Mouse (Mus musculus) intestine, postnatal 0 days (tissue): Measurements from ENCODE around the gene Ccnb1. TPM values are rescaled to one million over a fixed set of nuclear protein-coding genes. Genes with fewer than 3 reads are reported as not detected.

ENCODE experiments used
- ATAC-seq: fragments of 200-750 bp; cut with Nextera tagmentation; 2 replicates; pipeline ENCODE4 v1.8.0; 2017; ENCODE audit warnings: mild to moderate bottlenecking, moderate TSS enrichment, moderate library complexity
- H3K27ac ChIP-seq: fragments of 300-500 bp; sonication (generic); 2 replicates; pipeline ENCODE4 v1.5.1; 2014; ENCODE audit warnings: mild to moderate bottlenecking, low read depth, low read length, moderate library complexity
- H3K27me3 ChIP-seq: fragments of 300-500 bp; sonication (generic); replicated peaks from 2 replicates; pipeline ENCODE4 v1.6.1; 2014; ENCODE audit warnings: low read length, mixed read lengths; ENCODE audit not compliant: control insufficient read depth, insufficient read depth
- H3K36me3 ChIP-seq: fragments of 300-500 bp; sonication (generic); 2 replicates; pipeline ENCODE4 v1.6.1; 2014; ENCODE audit warnings: mild to moderate bottlenecking, moderate library complexity; ENCODE audit not compliant: control insufficient read depth, insufficient read depth
- H3K4me1 ChIP-seq: fragments of 300-500 bp; sonication (generic); replicated peaks from 2 replicates; pipeline ENCODE4 v1.6.1; 2014; ENCODE audit warnings: antibody characterized with exemption, low read length, mixed read lengths; ENCODE audit not compliant: control insufficient read depth, insufficient read depth
- H3K4me2 ChIP-seq: fragments of 300-500 bp; sonication (generic); replicated peaks from 2 replicates; pipeline ENCODE4 v1.6.1; 2014; ENCODE audit warnings: low read depth, mild to moderate bottlenecking, moderate library complexity
- H3K4me3 ChIP-seq: fragments of 300-500 bp; sonication (generic); 2 replicates; pipeline ENCODE4 v1.5.1; 2014; ENCODE audit warnings: low read depth, low read length
- H3K9ac ChIP-seq: fragments of 300-500 bp; sonication (generic); 2 replicates; pipeline ENCODE4 v1.6.1; 2014; ENCODE audit warnings: mild to moderate bottlenecking, low read depth, low read length
- H3K9me3 ChIP-seq: fragments of 300-500 bp; sonication (generic); 2 replicates; pipeline ENCODE4 v1.6.1; 2016; ENCODE audit warnings: mixed run types; ENCODE audit not compliant: control insufficient read depth
- CTCF ChIP-seq: sonication (generic); IDR thresholded peaks from 2 replicates; pipeline ENCODE4 v1.5.1; 2016; ENCODE audit warnings: low read depth, mild to moderate bottlenecking, control low read depth, antibody characterized with exemption, moderate library complexity
- WGBS: fragments of 180-500 bp; shearing (Covaris S2); extraction: QIAGEN DNeasy Blood & Tissue Kit; methylation state at CpG from one replicate; pipeline ENCODE4 v1.1.7; 2014; 5-methylcytosine and 5-hydroxymethylcytosine counted together
- polyA plus RNA-seq: library from polyadenylated mRNA; unstranded; fragments of >200 nt; fragmentation: Nextera tagmentation; extraction: Ambion mirVana; gene quantifications from 2 replicates; pipeline ENCODE4 v1.2.1, GENCODE M21; 2015

Gene Ccnb1
- polyA plus RNA-seq, 1 experiment from 2014 or later = 41.3 TPM

DNA sequence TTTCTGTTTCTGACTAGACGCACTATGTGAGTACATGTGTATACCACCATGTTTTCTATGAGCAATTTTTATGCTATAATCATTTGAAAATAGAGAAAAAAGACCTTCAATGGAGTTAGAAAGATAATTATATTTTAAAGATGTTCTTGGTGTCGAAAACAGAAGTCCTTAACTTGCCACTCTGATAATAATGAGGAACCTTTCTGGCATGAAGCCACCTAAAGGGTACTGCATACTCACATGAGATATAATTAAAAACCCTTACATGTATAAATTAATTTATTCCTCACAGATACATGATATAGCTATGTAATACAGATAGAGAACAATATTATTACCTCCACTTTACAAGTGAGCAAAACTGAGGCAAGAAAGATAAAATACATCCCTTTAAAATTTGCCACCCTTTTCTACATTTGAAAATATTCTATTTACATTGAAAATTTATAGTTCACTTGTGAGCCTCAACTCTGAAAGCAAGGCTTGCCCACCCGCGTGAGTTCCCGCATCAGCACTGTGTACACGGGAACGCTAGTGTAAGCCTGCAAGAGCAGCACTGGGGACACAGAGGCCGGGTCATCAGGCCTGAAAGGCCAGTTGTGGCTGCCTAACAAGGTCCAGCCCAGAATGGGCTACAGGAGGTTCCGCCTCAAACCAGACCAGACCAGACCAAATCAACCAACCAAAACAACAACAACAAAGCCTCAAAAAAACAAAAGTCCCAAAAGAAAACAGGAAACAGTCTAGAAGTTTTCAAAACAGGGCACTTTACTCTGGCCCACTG lies 39.4 kb upstream of the Ccnb1 start:
- TF ChIP-seq CTCF = no peak
- no peak overlapping the region for H3K27ac ChIP-seq
- H3K4me3 ChIP-seq = no peak overlapping the region
- no peak for ATAC-seq
- no peak overlapping the region for H3K9ac ChIP-seq
- WGBS = 89% methylated on average over 9 of the region's 9 CpGs
- 0 out of 2 replicates have a peak, but pooled peaks cover 4% of the 10 kb centered on the region for H3K4me1 ChIP-seq
- no peak overlapping the region for H3K4me2 ChIP-seq
- H3K27me3 ChIP-seq = no peaks in the 10 kb centered on the region
- peaks cover 60% of the 10 kb centered on the region for H3K36me3 ChIP-seq
- no peaks in the 10 kb centered on the region for H3K9me3 ChIP-seq

DNA sequence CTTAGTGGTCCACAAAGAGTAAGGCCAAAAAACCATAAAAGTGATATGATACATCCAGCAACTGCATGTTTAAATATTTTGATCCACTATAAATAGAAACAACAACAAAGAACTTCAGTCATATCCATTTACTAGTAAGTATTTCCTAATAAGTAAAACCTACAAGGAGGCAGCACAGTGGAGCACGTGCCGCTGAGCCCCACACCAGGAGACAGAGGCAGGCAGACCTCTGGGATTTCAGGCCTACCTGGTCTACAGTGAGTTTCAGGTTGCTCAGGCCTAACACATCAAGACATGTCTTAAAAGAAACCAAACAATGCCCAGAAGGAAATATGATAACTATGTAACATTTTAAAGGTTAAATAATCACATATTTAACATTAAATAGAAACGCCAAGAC lies 38.5 kb upstream of the Ccnb1 start:
- H3K27ac ChIP-seq = no peak overlapping the region
- H3K4me2 ChIP-seq = no peak overlapping the region
- no peaks in the 10 kb centered on the region for H3K9me3 ChIP-seq
- WGBS = 85% methylated on average over 3 of the region's 3 CpGs
- no peak for ATAC-seq
- peaks cover 68% of the 10 kb centered on the region for H3K36me3 ChIP-seq
- no peak overlapping the region for H3K9ac ChIP-seq
- no peak for TF ChIP-seq CTCF
- H3K4me1 ChIP-seq = 0 out of 2 replicates have a peak, but pooled peaks cover 4% of the 10 kb centered on the region
- H3K4me3 ChIP-seq = no peak overlapping the region
- no peaks in the 10 kb centered on the region for H3K27me3 ChIP-seq

DNA sequence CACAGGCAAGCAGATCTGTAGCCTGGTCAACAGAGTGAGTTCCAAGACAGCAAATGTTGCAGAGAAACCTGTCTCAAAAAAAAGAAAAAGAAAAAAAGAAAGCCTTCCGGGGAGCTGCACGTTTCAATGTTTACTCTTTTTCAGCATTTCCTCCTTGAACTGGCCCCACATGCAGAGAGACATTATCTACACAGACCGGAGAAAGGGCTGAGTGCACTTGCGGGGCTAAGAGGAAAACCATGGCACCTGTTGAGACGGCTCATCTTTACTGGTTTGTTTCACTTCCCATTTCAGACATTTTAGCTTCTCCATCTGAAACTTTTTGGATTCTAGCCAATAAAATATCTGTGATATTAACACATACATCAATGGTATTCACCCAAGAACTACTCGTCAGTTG lies 37.9 kb upstream of the Ccnb1 start:
- Histone ChIP-seq H3K9me3 (no peaks in the 10 kb centered on the region), H3K9ac (no peak overlapping the region), H3K36me3 (peaks cover 74% of the 10 kb centered on the region), H3K27ac (no peak overlapping the region), H3K4me2 (no peak overlapping the region), H3K27me3 (no peaks in the 10 kb centered on the region), H3K4me3 (no peak overlapping the region), H3K4me1 (0 out of 2 replicates have a peak, but pooled peaks cover 4% of the 10 kb centered on the region)
- TF ChIP-seq CTCF = no peak
- 33% methylated on average over 6 of the region's 6 CpGs for WGBS
- no peak for ATAC-seq

DNA sequence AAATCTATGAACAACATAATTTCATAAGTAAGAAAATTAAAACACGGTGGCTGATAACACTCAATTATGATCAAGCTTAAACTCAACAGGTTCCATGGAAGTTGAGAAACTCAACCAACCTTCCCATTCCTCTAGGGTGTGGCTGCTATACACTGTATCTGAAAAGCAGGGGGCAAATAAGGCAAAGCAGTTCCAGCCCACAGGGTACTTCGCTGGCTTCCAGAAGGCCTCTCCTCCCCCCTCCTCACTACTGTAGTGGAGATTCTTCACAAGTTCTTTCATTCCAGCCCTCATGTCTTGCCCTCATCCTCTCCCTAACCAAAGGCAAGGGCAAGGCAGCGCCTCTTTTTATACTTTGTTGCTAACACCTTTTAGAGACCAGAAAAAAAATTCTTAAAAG lies 37.5 kb upstream of the Ccnb1 start:
- Histone ChIP-seq H3K36me3 (peaks cover 77% of the 10 kb centered on the region), H3K9me3 (no peaks in the 10 kb centered on the region)
- no peak for TF ChIP-seq CTCF

DNA sequence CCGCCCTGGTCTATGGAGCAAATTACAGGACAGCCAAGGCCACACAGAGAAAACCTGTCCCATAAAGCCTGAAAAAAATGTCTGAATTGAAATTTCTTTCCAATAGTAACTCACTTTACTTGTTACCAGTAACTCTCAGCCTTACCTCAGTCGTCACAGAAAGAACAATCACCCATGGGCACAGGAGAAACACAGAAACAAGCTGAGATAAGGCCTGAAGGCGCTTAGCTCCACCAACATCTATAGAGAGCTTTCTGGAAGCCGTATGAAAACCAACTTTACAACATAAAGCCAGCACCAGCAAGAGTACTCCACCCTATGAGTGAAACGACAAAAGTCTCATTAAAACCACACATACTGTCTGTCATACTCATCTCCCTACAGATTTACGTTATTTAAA lies 28.1 kb upstream of the Ccnb1 start:
- no peak for ATAC-seq
- no peak for TF ChIP-seq CTCF
- no peak overlapping the region for H3K4me2 ChIP-seq
- H3K4me3 ChIP-seq = no peak overlapping the region
- WGBS = 93% methylated on average over 6 of the region's 6 CpGs
- no peak overlapping the region for H3K9ac ChIP-seq
- no peaks in the 10 kb centered on the region for H3K4me1 ChIP-seq
- H3K27me3 ChIP-seq = no peaks in the 10 kb centered on the region
- no peaks in the 10 kb centered on the region for H3K9me3 ChIP-seq
- H3K27ac ChIP-seq = no peak overlapping the region
- H3K36me3 ChIP-seq = peaks cover 78% of the 10 kb centered on the region

More for the DNA sequence above, 37.5 kb upstream of the Ccnb1 start:
- no peak overlapping the region for H3K4me3 ChIP-seq
- no peaks in the 10 kb centered on the region for H3K27me3 ChIP-seq
- WGBS = 90% methylated on average over 3 of the region's 3 CpGs
- H3K27ac ChIP-seq = no peak overlapping the region
- H3K4me2 ChIP-seq = no peak overlapping the region
- ATAC-seq = no peak
- no peak overlapping the region for H3K9ac ChIP-seq
- no peaks in the 10 kb centered on the region for H3K4me1 ChIP-seq

DNA sequence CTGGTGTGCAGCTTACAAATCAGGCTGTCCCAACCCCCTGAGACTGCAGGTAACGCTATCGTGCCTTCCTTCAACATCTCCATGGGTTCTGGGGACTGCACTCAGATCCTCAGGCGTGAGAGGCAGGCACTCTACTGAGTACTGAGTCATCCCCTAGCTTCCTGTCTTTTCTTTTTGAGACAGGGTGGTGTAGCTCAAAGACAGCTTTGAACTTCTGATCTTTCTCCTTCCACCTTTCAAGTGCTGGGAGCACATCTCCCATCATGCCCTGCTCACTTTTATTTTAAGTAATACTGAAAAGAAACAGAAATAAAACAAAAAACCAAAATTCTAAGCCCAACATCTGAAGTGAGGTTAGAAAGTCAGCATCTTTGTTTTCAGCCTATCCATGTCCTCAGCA lies 19.4 kb upstream of the Ccnb1 start:
- no peak overlapping the region for H3K9ac ChIP-seq
- H3K27ac ChIP-seq = no peak overlapping the region
- no peak overlapping the region for H3K4me2 ChIP-seq
- peaks cover 66% of the 10 kb centered on the region for H3K36me3 ChIP-seq
- H3K27me3 ChIP-seq = no peaks in the 10 kb centered on the region
- WGBS = 96% methylated on average over 3 of the region's 3 CpGs
- H3K4me1 ChIP-seq = no peaks in the 10 kb centered on the region
- H3K4me3 ChIP-seq = no peak overlapping the region
- no peaks in the 10 kb centered on the region for H3K9me3 ChIP-seq
- TF ChIP-seq CTCF = no peak
- ATAC-seq = no peak
